Comparison of ENCODE assay signal across 24 mouse cellular contexts in genomic region chr3:90427574-90427973, GRCm38 (mm10). TPM values are rescaled to one million over a fixed set of nuclear protein-coding genes. Genes with fewer than 3 reads are reported as not detected.
A peak's percentile ranks its signal among the peaks of the same experiment; 100 is the strongest.
DNase-seq lines count a peak whose midpoint lies in the region; ATAC-seq and TF ChIP-seq lines count a peak whose summit lies in the region.
"Had no signal": no experiment of that assay in that cellular context is flagged by ENCODE, and none has a peak within 500 bp of the region (broad histone marks: within the 10 kb centered on the region; RNA-seq: fewer than 3 reads in every experiment).

No protein-coding gene starts in this region.

- peak overlapping the region; percentile 62 for H3K27ac ChIP-seq in gastrocnemius, adult 2 months
- peak overlapping the region; percentile 56; the same call in 1 of the 2 replicates for H3K27ac ChIP-seq in kidney, embryonic 15.5 days
- no peak overlapping the region for H3K27ac ChIP-seq in kidney, embryonic 14.5 days (ENCODE audit: low read depth, low read length)
- H3K27ac ChIP-seq: embryonic facial prominence, embryonic 15.5 days; forebrain, embryonic 15.5 days; heart, embryonic 15.5 days; hindbrain, embryonic 14.5 days; liver, embryonic 14.5 days; lung, embryonic 15.5 days; midbrain, embryonic 12.5 days had no signal

- peaks cover 49% of the 10 kb centered on the region for H3K4me1 ChIP-seq in kidney, embryonic 15.5 days
- peaks cover 27% of the 10 kb centered on the region for H3K4me1 ChIP-seq in kidney, embryonic 14.5 days (ENCODE audit: control insufficient read depth, insufficient read depth, low read length)

- 82% methylated on average over 1 of the region's 1 CpGs for WGBS in kidney, embryonic 15.5 days
- WGBS in kidney, embryonic 14.5 days: 60% methylated on average over 1 of the region's 1 CpGs

- H3K36me3 ChIP-seq in kidney, embryonic 15.5 days: peaks cover 26% of the 10 kb centered on the region
- H3K36me3 ChIP-seq in kidney, embryonic 14.5 days (ENCODE audit: control insufficient read depth, insufficient read depth, low read length): peaks cover 14% of the 10 kb centered on the region; the same call in 1 of the 2 replicates

- H3K9me3 ChIP-seq in kidney, embryonic 15.5 days (replicated peaks): no peaks in the 10 kb centered on the region
- H3K9me3 ChIP-seq in kidney, embryonic 14.5 days (ENCODE audit: control insufficient read depth, low read length): no peaks in the 10 kb centered on the region
- H3K9me3 ChIP-seq: embryonic facial prominence, embryonic 15.5 days; forebrain, embryonic 15.5 days; heart, embryonic 15.5 days; lung, embryonic 15.5 days; midbrain, embryonic 12.5 days had no signal

- H3K4me3 ChIP-seq in gastrocnemius, adult 2 months: no peak overlapping the region
- no peak overlapping the region for H3K4me3 ChIP-seq in kidney, embryonic 15.5 days (replicated peaks)
- H3K4me3 ChIP-seq in kidney, embryonic 14.5 days (ENCODE audit: low read length): no peak overlapping the region
- H3K4me3 ChIP-seq: embryonic facial prominence, embryonic 15.5 days; forebrain, embryonic 15.5 days; heart, embryonic 15.5 days; lung, embryonic 15.5 days; midbrain, embryonic 12.5 days had no signal

- intact Hi-C loops in gastrocnemius, adult 2 months (cut with DNase I): no loop called here

- DNase-seq in gastrocnemius, adult 2 months: no peak
- no peak for DNase-seq in gastrocnemius, postnatal 4 days (ENCODE audit: low spot score in 2 of 2)
- DNase-seq in NIH3T3 (ENCODE audit: low read depth): peak; percentile 87
- peak; percentile 44 for DNase-seq in kidney, postnatal 14 days
- no peak for DNase-seq in layer of hippocampus, adult 18-20 months (ENCODE audit: low spot score in 2 of 2)
- no peak for DNase-seq in left cerebral cortex, adult 9 months (ENCODE audit: low spot score in 2 of 2)
- DNase-seq: adrenal gland, postnatal 36 days; cerebellum, adult 11 months; cerebellum, adult 9-11 months; heart, postnatal 4 days; thymus, postnatal 14 days had no signal

- no peak overlapping the region for H3K4me2 ChIP-seq in kidney, embryonic 15.5 days
- no peak overlapping the region for H3K4me2 ChIP-seq in kidney, embryonic 14.5 days (replicated peaks; ENCODE audit: low read depth, low read length)
- H3K4me2 ChIP-seq: embryonic facial prominence, embryonic 15.5 days; forebrain, embryonic 15.5 days; heart, embryonic 15.5 days; hindbrain, embryonic 14.5 days; lung, embryonic 15.5 days; midbrain, embryonic 12.5 days had no signal

- no peak for TF ChIP-seq CTCF in gastrocnemius, adult 2 months (IDR thresholded peaks at IDR 0.05)

- ATAC-seq in kidney, embryonic 15.5 days (replicated peaks; ENCODE audit: low FRiP score): 0 out of 2 replicates have a peak, but pooled peaks have one; percentile 22
- ATAC-seq in kidney, embryonic 14.5 days (ENCODE audit: low FRiP score, low TSS enrichment): no peak; the same call in 1 of the 2 replicates
- ATAC-seq: forebrain, embryonic 15.5 days; inflammation-experienced regulatory T-cells, adult 6 months had no signal

- H3K27me3 ChIP-seq in kidney, embryonic 15.5 days: no peaks in the 10 kb centered on the region
- H3K27me3 ChIP-seq in kidney, embryonic 14.5 days (ENCODE audit: control insufficient read depth, insufficient read depth, low read length): no peaks in the 10 kb centered on the region
- H3K27me3 ChIP-seq: embryonic facial prominence, embryonic 15.5 days; forebrain, embryonic 15.5 days; heart, embryonic 15.5 days; lung, embryonic 15.5 days; midbrain, embryonic 12.5 days had no signal

- H3K9ac ChIP-seq in kidney, embryonic 15.5 days: no peak overlapping the region
- H3K9ac ChIP-seq in kidney, embryonic 14.5 days (ENCODE audit: low read depth, low read length): no peak overlapping the region
- H3K9ac ChIP-seq: embryonic facial prominence, embryonic 15.5 days; forebrain, embryonic 15.5 days; heart, embryonic 15.5 days; hindbrain, embryonic 14.5 days; liver, embryonic 14.5 days; lung, embryonic 15.5 days; midbrain, embryonic 12.5 days had no signal

RNA-seq across cellular contexts. Expression of gene Ints3, which starts 5.8 kb away (rescaled TPM):
- 10 to 100 TPM; 14.0 to 17.2 TPM for total RNA-seq in gastrocnemius, adult 2 months (2021)
- total RNA-seq in gastrocnemius, postnatal 4 days (2021): 10 to 100 TPM; 31.8 to 32.0 TPM
- 32.9 and 38.1 TPM in 2 replicates for polyA plus RNA-seq in kidney, embryonic 15.5 days (2015; fragmentation: Nextera tagmentation; extraction: Ambion mirVana)
- polyA plus RNA-seq in kidney, embryonic 14.5 days (2014; fragmentation: Nextera tagmentation; extraction: Ambion mirVana): 24.0 and 39.2 TPM in 2 replicates
- 10 to 100 TPM; 65.1 to 68.4 TPM for total RNA-seq in layer of hippocampus, adult 18-20 months (2021)

RNA-seq across cellular contexts. Expression of gene Slc27a3, which starts 37.8 kb away (rescaled TPM):
- 1 to 10 TPM in 1 of 2 experiments, under 1 TPM in 1; 0.97 to 1.3 TPM for total RNA-seq in gastrocnemius, adult 2 months (2021)
- total RNA-seq in gastrocnemius, postnatal 4 days (2021): 1 to 10 TPM; 7.2 to 7.4 TPM
- 15.4 and 17.3 TPM in 2 replicates for polyA plus RNA-seq in kidney, embryonic 15.5 days (2015; fragmentation: Nextera tagmentation; extraction: Ambion mirVana)
- polyA plus RNA-seq in kidney, embryonic 14.5 days (2014; fragmentation: Nextera tagmentation; extraction: Ambion mirVana): 8.2 and 12.3 TPM in 2 replicates
- total RNA-seq in layer of hippocampus, adult 18-20 months (2021): 10 to 100 TPM; 12.3 to 12.7 TPM
- total RNA-seq: monocyte, adult 5-6 weeks had no signal

RNA-seq across cellular contexts. Expression of gene Npr1, which starts 38.1 kb away (rescaled TPM):
- 1 to 10 TPM; 6.5 to 8.3 TPM for total RNA-seq in gastrocnemius, adult 2 months (2021)
- 10 to 100 TPM; 25.9 to 26.4 TPM for total RNA-seq in gastrocnemius, postnatal 4 days (2021)
- 13.6 and 16.2 TPM in 2 replicates for polyA plus RNA-seq in kidney, embryonic 15.5 days (2015; fragmentation: Nextera tagmentation; extraction: Ambion mirVana)
- 11.0 and 12.3 TPM in 2 replicates for polyA plus RNA-seq in kidney, embryonic 14.5 days (2014; fragmentation: Nextera tagmentation; extraction: Ambion mirVana)
- 1 to 10 TPM; 5.7 to 5.9 TPM for total RNA-seq in layer of hippocampus, adult 18-20 months (2021)
- total RNA-seq: common myeloid progenitor, adult 5-6 weeks; megakaryocyte progenitor cell, adult 5-6 weeks; monocyte, adult 5-6 weeks had no signal
- polyA plus RNA-seq: inflammation-experienced regulatory T-cells, adult 6 months had no signal

RNA-seq across cellular contexts. Expression of gene Ilf2, which starts 48.4 kb away (rescaled TPM):
- total RNA-seq in gastrocnemius, adult 2 months (2021): 10 to 100 TPM; 26.1 to 30.7 TPM
- 10 to 100 TPM; 72.3 to 75.4 TPM for total RNA-seq in gastrocnemius, postnatal 4 days (2021)
- 236 and 238 TPM in 2 replicates for polyA plus RNA-seq in kidney, embryonic 15.5 days (2015; fragmentation: Nextera tagmentation; extraction: Ambion mirVana)
- polyA plus RNA-seq in kidney, embryonic 14.5 days (2014; fragmentation: Nextera tagmentation; extraction: Ambion mirVana): 245 and 262 TPM in 2 replicates
- 10 to 100 TPM; 83.1 to 84.0 TPM for total RNA-seq in layer of hippocampus, adult 18-20 months (2021)

Comparison
In these comparisons a context has a peak if more than half of its experiments do, and no peak if none do; other contexts are left out.
1. DNase-seq: peak in NIH3T3 (single experiment) and kidney, postnatal 14 days (single experiment); none in gastrocnemius, adult 2 months (single experiment), gastrocnemius, postnatal 4 days (0 of 2), layer of hippocampus, adult 18-20 months (0 of 2) and left cerebral cortex, adult 9 months (0 of 2).